Mouse (Mus musculus) neural tube, embryonic 15.5 days (tissue): ENCODE results near the gene Pdcd10. TPM values are rescaled to one million over a fixed set of nuclear protein-coding genes. Genes with fewer than 3 reads are reported as not detected.

ENCODE experiments used
- ATAC-seq: fragments of 200-750 bp; cut with Nextera tagmentation; 2 replicates; pipeline ENCODE4 v1.8.0; 2017; ENCODE audit warnings: mild to moderate bottlenecking, moderate TSS enrichment, moderate library complexity; ENCODE audit not compliant: low FRiP score
- H3K27ac ChIP-seq: fragments of 300-500 bp; sonication (generic); replicated peaks from 2 replicates; pipeline ENCODE4 v1.5.1; 2015; ENCODE audit warnings: mild to moderate bottlenecking, inconsistent platforms
- H3K27me3 ChIP-seq: fragments of 300-500 bp; sonication (generic); replicated peaks from 2 replicates; pipeline ENCODE4 v1.6.1; 2015; ENCODE audit warnings: inconsistent platforms
- H3K36me3 ChIP-seq: fragments of 300-500 bp; sonication (generic); 2 replicates; pipeline ENCODE4 v1.6.1; 2015; ENCODE audit warnings: inconsistent platforms
- H3K4me1 ChIP-seq: fragments of 300-500 bp; sonication (generic); 2 replicates; pipeline ENCODE4 v1.6.1; 2015; ENCODE audit warnings: inconsistent platforms
- H3K4me2 ChIP-seq: fragments of 300-500 bp; sonication (generic); 2 replicates; pipeline ENCODE4 v1.6.1; 2015; ENCODE audit warnings: inconsistent platforms, mild to moderate bottlenecking, moderate library complexity
- H3K4me3 ChIP-seq: fragments of 300-500 bp; sonication (generic); replicated peaks from 2 replicates; pipeline ENCODE4 v1.5.1; 2015; ENCODE audit warnings: mild to moderate bottlenecking, inconsistent platforms
- H3K9ac ChIP-seq: fragments of 300-500 bp; sonication (generic); replicated peaks from 2 replicates; pipeline ENCODE4 v1.6.1; 2015; ENCODE audit warnings: mild to moderate bottlenecking, inconsistent platforms
- H3K9me3 ChIP-seq: fragments of 300-500 bp; sonication (generic); replicated peaks from 2 replicates; pipeline ENCODE4 v1.6.1; 2016; ENCODE audit warnings: inconsistent platforms
- WGBS: fragments of 180-500 bp; shearing (Covaris S2); methylation state at CpG from one replicate; pipeline ENCODE4 v1.1.7; 2015; ENCODE audit warnings: mixed read lengths; 5-methylcytosine and 5-hydroxymethylcytosine counted together
- polyA plus RNA-seq: library from polyadenylated mRNA; unstranded; fragments of >200 nt; fragmentation: Nextera tagmentation; extraction: Ambion mirVana; gene quantifications from 2 replicates; pipeline ENCODE4 v1.2.1, GENCODE M21; 2015

The Pdcd10 gene
- 76.5 and 83.2 TPM in 2 replicates for polyA plus RNA-seq

GRCm38 (mm10) chr3:75556695-75557291 is at the start of gene Pdcd10:
Pdcd10 (minus strand) TSS chr3:75556856.
- Histone ChIP-seq H3K27me3 (no peaks in the 10 kb centered on the region), H3K4me1 (peaks cover 8% of the 10 kb centered on the region), H3K4me2 (peak within 1 kb of the TSS; percentile 66), H3K4me3 (peak within 1 kb of the TSS; percentile 80), H3K27ac (peak within 1 kb of the TSS; percentile 89), H3K36me3 (no peaks in the 10 kb centered on the region), H3K9me3 (no peaks in the 10 kb centered on the region), H3K9ac (peak within 1 kb of the TSS; percentile 86)
- WGBS, result under 1% methylated on average over 35 of the region's 35 CpGs
- ATAC-seq, result peak; percentile 97

DNA sequence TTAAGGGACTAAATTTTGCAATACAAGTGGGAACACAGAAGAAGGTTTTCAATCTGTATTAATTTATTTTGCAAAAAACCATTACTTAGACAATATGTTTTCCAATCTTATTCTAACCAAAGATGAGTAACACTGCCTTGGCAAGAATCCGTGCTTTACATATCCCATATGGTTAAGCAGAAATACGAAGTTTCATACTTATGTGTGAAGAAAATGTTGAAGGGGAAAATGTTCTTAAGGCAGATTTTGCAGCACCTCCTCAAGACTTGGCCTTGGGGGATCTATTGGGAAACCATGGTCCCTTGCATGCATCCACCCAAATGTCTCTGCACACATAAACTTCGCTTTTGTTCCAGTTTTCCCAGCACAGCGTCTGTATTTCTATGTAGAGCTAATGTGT is 28.2 kb upstream of the Pdcd10 start:
- no peak overlapping the region for H3K4me2 ChIP-seq
- no peak overlapping the region for H3K9ac ChIP-seq
- H3K27me3 ChIP-seq, result no peaks in the 10 kb centered on the region
- no peak for ATAC-seq
- 91% methylated on average over 4 of the region's 4 CpGs for WGBS
- H3K4me3 ChIP-seq, result no peak overlapping the region
- no peaks in the 10 kb centered on the region for H3K9me3 ChIP-seq
- no peaks in the 10 kb centered on the region for H3K36me3 ChIP-seq
- H3K4me1 ChIP-seq, result no peaks in the 10 kb centered on the region; the same call in 1 of the 2 replicates
- H3K27ac ChIP-seq, result no peak overlapping the region

- Histone ChIP-seq H3K27ac (no peak overlapping the region), H3K9ac (no peak overlapping the region), H3K27me3 (no peaks in the 10 kb centered on the region), H3K4me1 (no peaks in the 10 kb centered on the region; the same call in 1 of the 2 replicates), H3K36me3 (no peaks in the 10 kb centered on the region), H3K9me3 (no peaks in the 10 kb centered on the region), H3K4me3 (no peak overlapping the region), H3K4me2 (no peak overlapping the region)
- ATAC-seq, result no peak
- WGBS, result 80% methylated on average over 3 of the region's 3 CpGs
Observed at GRCm38 (mm10) chr3:75583293-75583692, 26.6 kb upstream of the Pdcd10 start.

DNA sequence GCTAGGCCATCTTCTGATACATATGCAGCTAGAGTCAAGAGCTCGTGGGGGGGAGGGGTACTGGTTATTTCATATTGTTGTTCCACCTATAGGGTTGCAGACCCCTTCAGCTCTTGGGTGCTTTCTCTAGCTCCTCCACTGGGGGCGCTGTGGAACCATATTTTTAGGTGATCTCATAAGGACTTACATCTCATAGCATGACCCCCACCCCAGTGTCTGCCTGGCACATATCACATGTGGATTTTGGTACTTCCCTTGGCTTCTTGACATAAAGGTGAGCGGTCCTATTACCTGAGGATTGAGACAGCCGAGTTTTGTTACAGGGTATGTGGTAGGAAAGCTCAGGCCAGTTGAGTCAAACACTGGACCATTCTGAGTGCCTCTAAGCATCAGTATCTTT is 22.7 kb upstream of the Pdcd10 start:
- no peaks in the 10 kb centered on the region for H3K9me3 ChIP-seq
- no peak for ATAC-seq
- no peaks in the 10 kb centered on the region for H3K36me3 ChIP-seq
- H3K27me3 ChIP-seq, result no peaks in the 10 kb centered on the region
- H3K27ac ChIP-seq, result no peak overlapping the region
- H3K4me3 ChIP-seq, result no peak overlapping the region
- no peak overlapping the region for H3K4me2 ChIP-seq
- no peak overlapping the region for H3K9ac ChIP-seq
- H3K4me1 ChIP-seq, result no peaks in the 10 kb centered on the region
- WGBS, result 52% methylated on average over 4 of the region's 4 CpGs

GRCm38 (mm10) chr3:75575582-75575981 is 18.9 kb upstream of the Pdcd10 start:
- H3K9me3 ChIP-seq, result no peaks in the 10 kb centered on the region
- H3K36me3 ChIP-seq, result no peaks in the 10 kb centered on the region
- no peaks in the 10 kb centered on the region for H3K4me1 ChIP-seq
- ATAC-seq, result no peak
- no peaks in the 10 kb centered on the region for H3K27me3 ChIP-seq
- H3K4me2 ChIP-seq, result no peak overlapping the region
- whole genome bisulfite sequencing, result 82% methylated on average over 1 of the region's 1 CpGs
- no peak overlapping the region for H3K27ac ChIP-seq
- H3K9ac ChIP-seq, result no peak overlapping the region
- no peak overlapping the region for H3K4me3 ChIP-seq

DNA sequence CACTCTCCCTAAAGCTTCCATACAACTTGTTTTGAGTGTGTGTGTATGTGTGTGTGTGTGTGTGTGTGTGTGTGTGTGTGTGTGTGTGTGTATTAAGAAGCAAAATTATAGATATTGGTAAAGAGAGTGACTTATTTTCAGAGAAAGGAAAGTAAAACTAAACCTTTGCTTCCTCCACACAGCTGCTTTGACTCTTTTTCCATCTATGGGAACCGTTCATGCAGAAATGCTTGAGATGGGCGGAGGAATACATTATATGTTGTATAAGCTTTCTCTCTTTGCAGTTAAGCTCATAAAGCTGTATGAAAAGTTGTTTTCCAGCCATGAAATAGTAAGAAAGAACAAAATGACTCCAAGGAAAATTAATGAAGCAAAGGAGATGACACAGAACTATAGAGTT is 17.4 kb upstream of the Pdcd10 start:
- Histone ChIP-seq H3K36me3 (no peaks in the 10 kb centered on the region), H3K9me3 (no peaks in the 10 kb centered on the region), H3K9ac (no peak overlapping the region), H3K4me3 (no peak overlapping the region), H3K4me1 (no peaks in the 10 kb centered on the region), H3K27me3 (no peaks in the 10 kb centered on the region), H3K4me2 (no peak overlapping the region), H3K27ac (no peak overlapping the region)
- WGBS, result 75% methylated on average over 2 of the region's 2 CpGs
- ATAC-seq, result no peak

GRCm38 (mm10) chr3:75557292-75557691 is 636 bp upstream of the Pdcd10 start, which contains the start of gene Serpini1:
Serpini1 (plus strand) TSS chr3:75557547.
- ATAC-seq, result peak; percentile 95

DNA sequence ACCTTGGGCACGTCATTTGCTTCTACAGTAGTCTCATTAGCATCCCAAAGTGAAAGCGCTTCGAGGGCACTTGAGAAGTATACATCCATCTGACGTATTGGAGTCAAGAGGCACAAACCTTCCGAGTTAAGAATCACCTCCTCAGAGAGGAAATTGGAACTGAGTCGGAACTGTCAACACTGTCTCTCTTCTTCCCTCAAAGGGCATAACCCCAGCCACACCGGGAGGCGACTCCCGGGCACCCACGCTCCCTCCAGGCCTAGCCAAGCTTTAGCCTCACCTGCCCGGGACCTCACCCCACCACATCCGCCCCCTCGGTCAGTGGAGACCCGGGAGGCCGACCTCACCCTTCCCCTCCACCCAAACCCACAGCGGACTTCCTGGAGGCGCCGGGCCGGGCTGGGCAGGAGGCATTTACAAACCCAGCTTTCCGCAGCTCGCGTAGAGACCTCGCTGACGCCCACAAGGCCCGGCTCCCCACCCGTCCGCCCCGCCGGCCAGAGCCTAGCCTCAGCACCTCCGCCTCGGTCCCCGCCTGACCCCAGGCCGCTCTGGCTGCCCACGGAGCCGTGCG is 448 bp downstream of the Pdcd10 start:
- ATAC-seq, result no peak
- Histone ChIP-seq H3K36me3 (no peaks in the 10 kb centered on the region), H3K27ac (peak overlapping the region; percentile 76), H3K4me3 (peak overlapping the region; percentile 80), H3K4me1 (peaks cover 8% of the 10 kb centered on the region), H3K9ac (peak overlapping the region; percentile 86), H3K9me3 (no peaks in the 10 kb centered on the region), H3K27me3 (no peaks in the 10 kb centered on the region), H3K4me2 (peak overlapping the region; percentile 66)
- WGBS, result 1% methylated on average over 36 of the region's 36 CpGs

More at GRCm38 (mm10) chr3:75557292-75557691, 636 bp upstream of the Pdcd10 start, which contains the start of gene Serpini1:
- H3K4me2 ChIP-seq, result peak within 1 kb of the TSS; percentile 66
- peak within 1 kb of the TSS; percentile 86 for H3K9ac ChIP-seq
- peaks cover 8% of the 10 kb centered on the region for H3K4me1 ChIP-seq
- peak within 1 kb of the TSS; percentile 89 for H3K27ac ChIP-seq
- no peaks in the 10 kb centered on the region for H3K27me3 ChIP-seq
- peak within 1 kb of the TSS; percentile 80 for H3K4me3 ChIP-seq
- H3K9me3 ChIP-seq, result no peaks in the 10 kb centered on the region
- WGBS, result under 1% methylated on average over 19 of the region's 19 CpGs
- no peaks in the 10 kb centered on the region for H3K36me3 ChIP-seq

DNA sequence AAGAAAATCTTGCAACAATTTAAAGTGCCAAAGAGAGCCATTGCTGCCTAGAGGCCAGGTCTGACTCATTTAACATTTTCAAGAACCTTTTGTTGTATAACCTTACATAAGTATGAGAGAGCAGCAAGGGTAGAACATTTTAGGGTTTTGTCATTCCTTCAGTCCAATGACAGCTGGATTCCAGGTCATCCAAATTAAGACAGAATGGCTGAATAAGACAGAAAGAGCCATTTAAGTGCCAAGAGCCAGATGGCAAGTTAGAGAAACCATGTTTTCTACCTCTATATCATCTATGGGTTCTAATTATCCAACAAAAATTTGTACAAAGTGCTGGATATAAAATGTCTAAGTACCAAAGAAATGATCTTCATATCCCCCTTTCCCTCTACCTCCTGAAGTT is 5.4 kb downstream of the Pdcd10 start:
- Histone ChIP-seq H3K36me3 (no peaks in the 10 kb centered on the region), H3K4me2 (no peak overlapping the region), H3K27ac (no peak overlapping the region), H3K9me3 (no peaks in the 10 kb centered on the region), H3K4me3 (no peak overlapping the region), H3K4me1 (peaks cover 8% of the 10 kb centered on the region), H3K9ac (no peak overlapping the region), H3K27me3 (no peaks in the 10 kb centered on the region)
- no peak for ATAC-seq

GRCm38 (mm10) chr3:75544287-75544686 is 12.4 kb downstream of the Pdcd10 start:
- ATAC-seq, result no peak
- Histone ChIP-seq H3K4me2 (no peak overlapping the region), H3K9me3 (no peaks in the 10 kb centered on the region), H3K9ac (no peak overlapping the region), H3K36me3 (peaks cover 5% of the 10 kb centered on the region), H3K27ac (no peak overlapping the region), H3K4me3 (no peak overlapping the region), H3K4me1 (no peaks in the 10 kb centered on the region), H3K27me3 (no peaks in the 10 kb centered on the region)
- 83% methylated on average over 1 of the region's 1 CpGs for WGBS

- H3K4me2 ChIP-seq, result no peak overlapping the region
- no peaks in the 10 kb centered on the region for H3K27me3 ChIP-seq
- no peak for ATAC-seq
- no peak overlapping the region for H3K4me3 ChIP-seq
- H3K9ac ChIP-seq, result no peak overlapping the region
- no peaks in the 10 kb centered on the region for H3K4me1 ChIP-seq
- H3K27ac ChIP-seq, result no peak overlapping the region
- 94% methylated on average over 3 of the region's 3 CpGs for WGBS
- no peaks in the 10 kb centered on the region for H3K9me3 ChIP-seq
- peaks cover 8% of the 10 kb centered on the region for H3K36me3 ChIP-seq
Observed at GRCm38 (mm10) chr3:75542852-75543251, 13.8 kb downstream of the Pdcd10 start.

DNA sequence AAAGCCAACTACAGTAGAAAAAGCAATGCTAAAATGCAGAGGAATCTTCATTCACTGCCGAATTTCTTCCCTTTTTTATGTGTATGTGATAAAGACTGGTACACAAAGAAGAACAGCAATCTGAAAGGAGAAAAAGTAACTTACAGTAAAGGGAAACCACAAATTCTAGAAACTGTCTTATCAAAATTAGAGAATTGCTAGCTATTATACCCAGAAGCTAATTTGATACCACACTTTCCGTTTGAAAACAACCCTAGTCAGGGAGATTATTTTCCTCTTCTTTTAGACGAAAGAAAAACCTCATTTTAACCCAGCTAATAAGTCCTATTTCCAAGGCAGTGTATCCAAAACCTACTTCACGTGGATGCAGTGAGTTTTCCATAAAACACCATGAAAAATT is 15.4 kb downstream of the Pdcd10 start:
- H3K9ac ChIP-seq, result no peak overlapping the region
- H3K27ac ChIP-seq, result no peak overlapping the region
- H3K27me3 ChIP-seq, result no peaks in the 10 kb centered on the region
- no peak overlapping the region for H3K4me3 ChIP-seq
- WGBS, result 94% methylated on average over 4 of the region's 4 CpGs
- ATAC-seq, result no peak
- no peak overlapping the region for H3K4me2 ChIP-seq
- H3K36me3 ChIP-seq, result peaks cover 14% of the 10 kb centered on the region
- H3K9me3 ChIP-seq, result no peaks in the 10 kb centered on the region
- H3K4me1 ChIP-seq, result no peaks in the 10 kb centered on the region
